Mouse (Mus musculus): ENCODE results near the gene Dck.

- no peak for TF ChIP-seq CTCF (IDR thresholded peaks at IDR 0.05; ENCODE audit: borderline replicate concordance, extremely low read depth, insufficient read depth, insufficient read length)
- no peak for TF ChIP-seq POLR2A (IDR thresholded peaks at IDR 0.05; ENCODE audit: borderline replicate concordance, extremely low read depth, insufficient read depth, insufficient read length, poor library complexity, severe bottlenecking)
Observed at GRCm38 (mm10) chr5:88766121-88766520, 1.3 kb downstream of the Dck start.

All from brain, embryonic 14.5 days (tissue).